Mouse (Mus musculus): ENCODE data around the gene Pla2g2d. TPM values are rescaled to one million over a fixed set of nuclear protein-coding genes. Genes with fewer than 3 reads are reported as not detected.

The Pla2g2d gene
- not detected in 2 replicates for total RNA-seq (2017)

GRCm38 (mm10) chr4:138775435-138775834 is at the start of gene Pla2g2d:
Pla2g2d (plus strand) TSS chr4:138775735.
- no peak for ATAC-seq (ENCODE audit: extremely low read depth, insufficient number of reproducible peaks, low FRiP score, poor library complexity, severe bottlenecking)

- ATAC-seq (ENCODE audit: extremely low read depth, insufficient number of reproducible peaks, low FRiP score, poor library complexity, severe bottlenecking) = no peak
Observed at GRCm38 (mm10) chr4:138725751-138726150, 49.8 kb upstream of the Pla2g2d start.

GRCm38 (mm10) chr4:138729018-138729703 is 46.4 kb upstream of the Pla2g2d start:
- ATAC-seq (ENCODE audit: extremely low read depth, insufficient number of reproducible peaks, low FRiP score, poor library complexity, severe bottlenecking) = no peak

- ATAC-seq (ENCODE audit: extremely low read depth, insufficient number of reproducible peaks, low FRiP score, poor library complexity, severe bottlenecking) = no peak
Observed at GRCm38 (mm10) chr4:138734105-138734504, 41.4 kb upstream of the Pla2g2d start.

GRCm38 (mm10) chr4:138734863-138735262 is 40.7 kb upstream of the Pla2g2d start:
- no peak for ATAC-seq (ENCODE audit: extremely low read depth, insufficient number of reproducible peaks, low FRiP score, poor library complexity, severe bottlenecking)

- ATAC-seq (ENCODE audit: extremely low read depth, insufficient number of reproducible peaks, low FRiP score, poor library complexity, severe bottlenecking) = no peak; the same call in 1 of the 2 replicates
Observed at GRCm38 (mm10) chr4:138737031-138737430, 38.5 kb upstream of the Pla2g2d start, which contains the start of gene Ubxn10. Ubxn10 (minus strand) TSS chr4:138737167.

- ATAC-seq (ENCODE audit: extremely low read depth, insufficient number of reproducible peaks, low FRiP score, poor library complexity, severe bottlenecking) = no peak
Observed at GRCm38 (mm10) chr4:138739136-138739851, 36.2 kb upstream of the Pla2g2d start.

GRCm38 (mm10) chr4:138745884-138746283 is 29.7 kb upstream of the Pla2g2d start:
- ATAC-seq (ENCODE audit: extremely low read depth, insufficient number of reproducible peaks, low FRiP score, poor library complexity, severe bottlenecking) = no peak

- no peak for ATAC-seq (ENCODE audit: extremely low read depth, insufficient number of reproducible peaks, low FRiP score, poor library complexity, severe bottlenecking)
Observed at GRCm38 (mm10) chr4:138746866-138747265, 28.7 kb upstream of the Pla2g2d start.

- no peak for ATAC-seq (ENCODE audit: extremely low read depth, insufficient number of reproducible peaks, low FRiP score, poor library complexity, severe bottlenecking)
Observed at GRCm38 (mm10) chr4:138747851-138748250, 27.7 kb upstream of the Pla2g2d start.

GRCm38 (mm10) chr4:138748369-138749072 is 27.0 kb upstream of the Pla2g2d start:
- ATAC-seq (ENCODE audit: extremely low read depth, insufficient number of reproducible peaks, low FRiP score, poor library complexity, severe bottlenecking) = no peak

- ATAC-seq (ENCODE audit: extremely low read depth, insufficient number of reproducible peaks, low FRiP score, poor library complexity, severe bottlenecking) = no peak
Observed at GRCm38 (mm10) chr4:138752603-138753002, 22.9 kb upstream of the Pla2g2d start.

GRCm38 (mm10) chr4:138753608-138754007 is 21.9 kb upstream of the Pla2g2d start:
- ATAC-seq (ENCODE audit: extremely low read depth, insufficient number of reproducible peaks, low FRiP score, poor library complexity, severe bottlenecking) = no peak

GRCm38 (mm10) chr4:138754432-138754831 is 21.1 kb upstream of the Pla2g2d start:
- ATAC-seq (ENCODE audit: extremely low read depth, insufficient number of reproducible peaks, low FRiP score, poor library complexity, severe bottlenecking) = no peak

- no peak for ATAC-seq (ENCODE audit: extremely low read depth, insufficient number of reproducible peaks, low FRiP score, poor library complexity, severe bottlenecking)
Observed at GRCm38 (mm10) chr4:138755439-138755838, 20.1 kb upstream of the Pla2g2d start.

GRCm38 (mm10) chr4:138755983-138756382 is 19.6 kb upstream of the Pla2g2d start:
- no peak for ATAC-seq (ENCODE audit: extremely low read depth, insufficient number of reproducible peaks, low FRiP score, poor library complexity, severe bottlenecking)

GRCm38 (mm10) chr4:138757416-138757815 is 18.1 kb upstream of the Pla2g2d start, which contains the start of gene Pla2g2f:
Pla2g2f (minus strand) TSS chr4:138757626.
- 0 out of 2 replicates have a peak, but pooled peaks have one; percentile 8 for ATAC-seq (ENCODE audit: extremely low read depth, insufficient number of reproducible peaks, low FRiP score, poor library complexity, severe bottlenecking)

GRCm38 (mm10) chr4:138762266-138762665 is 13.3 kb upstream of the Pla2g2d start:
- no peak for ATAC-seq (ENCODE audit: extremely low read depth, insufficient number of reproducible peaks, low FRiP score, poor library complexity, severe bottlenecking)

- ATAC-seq (ENCODE audit: extremely low read depth, insufficient number of reproducible peaks, low FRiP score, poor library complexity, severe bottlenecking) = no peak
Observed at GRCm38 (mm10) chr4:138771970-138772369, 3.6 kb upstream of the Pla2g2d start.

- ATAC-seq (ENCODE audit: extremely low read depth, insufficient number of reproducible peaks, low FRiP score, poor library complexity, severe bottlenecking) = no peak
Observed at GRCm38 (mm10) chr4:138772386-138772785, 3.1 kb upstream of the Pla2g2d start.
